ENCODE assay signal across 10 mouse cellular contexts in the genomic region with DNA sequence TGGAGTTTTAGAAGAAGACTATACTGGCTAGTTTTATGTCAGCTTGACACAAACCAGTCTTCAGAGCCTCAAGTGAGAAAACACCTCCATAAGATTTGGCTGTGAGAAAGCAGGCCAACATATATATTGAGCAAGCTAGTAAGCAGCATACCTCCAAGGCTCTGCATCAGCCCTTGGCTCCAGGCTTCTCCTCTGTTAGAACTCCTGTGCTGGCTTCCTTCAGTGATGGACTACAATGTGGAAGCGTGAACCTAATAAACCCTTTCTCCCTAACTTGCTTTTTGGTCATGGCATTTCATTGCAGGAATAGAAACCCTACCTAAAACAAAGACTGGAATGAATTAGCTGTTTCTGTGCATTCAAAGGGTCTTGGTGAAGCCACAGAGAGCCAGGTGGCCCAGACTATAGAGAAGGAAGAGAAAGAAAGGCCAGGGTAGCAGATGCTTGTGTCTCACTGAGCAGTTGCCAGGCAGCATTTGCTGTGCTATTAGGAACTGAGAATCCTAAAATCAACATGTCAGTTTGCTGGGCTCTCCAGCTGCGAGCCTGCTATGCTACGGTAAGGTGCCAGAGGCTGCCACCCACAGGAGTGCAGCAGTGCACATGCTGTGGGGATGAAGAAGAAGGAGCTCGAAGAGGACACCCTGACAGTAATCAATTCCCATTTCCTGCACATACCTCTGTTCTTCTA. TPM values are rescaled to one million over a fixed set of nuclear protein-coding genes. Genes with fewer than 3 reads are reported as not detected.
DNase-seq lines count a peak whose midpoint lies in the region; ATAC-seq and TF ChIP-seq lines count a peak whose summit lies in the region.
"Had no signal": no experiment of that assay in that cellular context is flagged by ENCODE, and none has a peak within 500 bp of the region (broad histone marks: within the 10 kb centered on the region; RNA-seq: fewer than 3 reads in every experiment).

No protein-coding gene starts in this region.

- H3K4me1 ChIP-seq in lung, embryonic 14.5 days (ENCODE audit: insufficient read depth) = no peaks in the 10 kb centered on the region
- H3K4me1 ChIP-seq in lung, postnatal 0 days (ENCODE audit: insufficient read depth, low read depth, low read length) = no peaks in the 10 kb centered on the region
- peaks cover 7% of the 10 kb centered on the region; the same call in 1 of the 2 replicates for H3K4me1 ChIP-seq in forebrain, embryonic 15.5 days
- H3K4me1 ChIP-seq in olfactory bulb, adult 2 months (ENCODE audit: control insufficient read depth, insufficient read depth, low read length) = 0 out of 2 replicates have a peak, but pooled peaks cover 3% of the 10 kb centered on the region

- H3K4me2 ChIP-seq in lung, embryonic 14.5 days = no peak overlapping the region
- H3K4me2 ChIP-seq in lung, postnatal 0 days (replicated peaks; ENCODE audit: low read depth, low read length) = no peak overlapping the region
- H3K4me2 ChIP-seq in forebrain, embryonic 15.5 days (replicated peaks) = no peak overlapping the region

- peak; percentile 20 for DNase-seq in lung, embryonic 14.5 days
- DNase-seq in lung, postnatal 0 days (ENCODE audit: low spot score) = no peak
- peak; percentile 41 to 42 for DNase-seq in layer of hippocampus, postnatal 14 days (ENCODE audit: low spot score in 2 of 2)
- no peak for DNase-seq in heart, postnatal 25 days (ENCODE audit: low spot score)
- DNase-seq: cerebellum, adult 9-10 months; heart, postnatal 4 days; lung, adult 18-20 months had no signal

- H3K36me3 ChIP-seq in lung, embryonic 14.5 days (ENCODE audit: insufficient read depth) = no peaks in the 10 kb centered on the region
- no peaks in the 10 kb centered on the region for H3K36me3 ChIP-seq in lung, postnatal 0 days (ENCODE audit: insufficient read depth, low read length)
- no peaks in the 10 kb centered on the region for H3K36me3 ChIP-seq in forebrain, embryonic 15.5 days

- H3K9ac ChIP-seq in lung, embryonic 14.5 days = no peak overlapping the region
- no peak overlapping the region for H3K9ac ChIP-seq in lung, postnatal 0 days (replicated peaks; ENCODE audit: low read depth)
- H3K9ac ChIP-seq in forebrain, embryonic 15.5 days (replicated peaks) = no peak overlapping the region

- H3K9me3 ChIP-seq in lung, embryonic 14.5 days (ENCODE audit: low read depth, low read length) = no peaks in the 10 kb centered on the region
- no peaks in the 10 kb centered on the region for H3K9me3 ChIP-seq in lung, postnatal 0 days (ENCODE audit: low read length)
- H3K9me3 ChIP-seq in forebrain, embryonic 15.5 days = no peaks in the 10 kb centered on the region

- TF ChIP-seq EP300 in lung, postnatal 0 days (IDR thresholded peaks at IDR 0.05) = no peak

- TF ChIP-seq POLR2A in olfactory bulb, adult 2 months (IDR thresholded peaks at IDR 0.05; ENCODE audit: insufficient read depth, low read depth, low read length) = no peak

- TF ChIP-seq CTCF in lung, embryonic 14.5 days (IDR thresholded peaks at IDR 0.05; ENCODE audit: low read depth) = no peak
- TF ChIP-seq CTCF in lung, postnatal 0 days (IDR thresholded peaks at IDR 0.05) = no peak
- TF ChIP-seq CTCF in olfactory bulb, adult 2 months (IDR thresholded peaks at IDR 0.05; ENCODE audit: insufficient read depth, low read depth, low read length) = no peak

- intact Hi-C loops in heart, postnatal 25 days (cut with DNase I) = loop anchor here (10.0 kb wide), 1 partner anchor 346 kb away; no protein-coding TSS in a partner anchor

- no peaks in the 10 kb centered on the region for H3K27me3 ChIP-seq in lung, embryonic 14.5 days (ENCODE audit: insufficient read depth, low read length)
- no peaks in the 10 kb centered on the region for H3K27me3 ChIP-seq in lung, postnatal 0 days (replicated peaks; ENCODE audit: insufficient read depth, low read length)
- H3K27me3 ChIP-seq in forebrain, embryonic 15.5 days = no peaks in the 10 kb centered on the region

- no peak overlapping the region for H3K4me3 ChIP-seq in lung, embryonic 14.5 days (ENCODE audit: low read depth, low read length)
- H3K4me3 ChIP-seq in lung, postnatal 0 days (ENCODE audit: low read depth, low read length) = no peak overlapping the region
- H3K4me3 ChIP-seq in forebrain, embryonic 15.5 days = no peak overlapping the region
- no peak overlapping the region for H3K4me3 ChIP-seq in olfactory bulb, adult 2 months (ENCODE audit: insufficient read depth, low read depth, low read length)

- WGBS in lung, embryonic 14.5 days = 45% methylated on average over 4 of the region's 4 CpGs
- WGBS in lung, postnatal 0 days = 63% methylated on average over 4 of the region's 4 CpGs
- 34% methylated on average over 4 of the region's 4 CpGs for WGBS in forebrain, embryonic 15.5 days
- 30% methylated on average over 4 of the region's 4 CpGs for WGBS in olfactory bulb, adult 2 months

- H3K27ac ChIP-seq in lung, embryonic 14.5 days (ENCODE audit: low read depth) = no peak overlapping the region
- H3K27ac ChIP-seq in lung, postnatal 0 days (ENCODE audit: low read length) = no peak overlapping the region
- peak overlapping the region; percentile 59 for H3K27ac ChIP-seq in forebrain, embryonic 15.5 days (replicated peaks)
- H3K27ac ChIP-seq in olfactory bulb, adult 2 months (ENCODE audit: insufficient read depth, low read depth, low read length) = peak overlapping the region; percentile 75

- ATAC-seq in lung, embryonic 14.5 days (ENCODE audit: insufficient read depth) = no peak
- no peak for ATAC-seq in lung, postnatal 0 days
- peak; percentile 80 for ATAC-seq in forebrain, embryonic 15.5 days (replicated peaks)
- ATAC-seq in activated CD4-positive, CD25-positive, alpha-beta regulatory T cell, adult 4 months = no peak

RNA-seq across cellular contexts. Expression of gene Fbxo48, which starts 9.9 kb away (rescaled TPM):
- 2.0 and 2.8 TPM in 2 replicates for polyA plus RNA-seq in lung, embryonic 14.5 days (2014; fragmentation: Nextera tagmentation; extraction: Ambion mirVana)
- 0.11 and 0.20 TPM in 2 replicates for polyA plus RNA-seq in lung, postnatal 0 days (2015; fragmentation: Nextera tagmentation; extraction: Ambion mirVana)
- polyA plus RNA-seq in forebrain, embryonic 15.5 days (2015; fragmentation: Nextera tagmentation; extraction: Ambion mirVana) = 0.98 and 1.1 TPM in 2 replicates
- total RNA-seq in layer of hippocampus, postnatal 14 days (2021) = 1 to 10 TPM in 1 of 2 experiments, under 1 TPM in 1; 0.57 to 1.3 TPM
- polyA plus RNA-seq in olfactory bulb, adult 2 months (2012; ENCODE audit: insufficient read depth, insufficient read length, low replicate concordance, missing spikeins) = not detected in 2 replicates
- total RNA-seq in heart, postnatal 25 days (2021) = under 1 TPM; 0.22 to 0.26 TPM
- polyA plus RNA-seq in activated CD4-positive, CD25-positive, alpha-beta regulatory T cell, adult 4 months (2017; shearing (Covaris generic)) = 1 to 10 TPM in 1 of 2 experiments, under 1 TPM in 1; 0.79 to 1.3 TPM

Comparison
In these comparisons a context has a peak if more than half of its experiments do, and no peak if none do; other contexts are left out.
1. DNase-seq: peak in lung, embryonic 14.5 days (single experiment) and layer of hippocampus, postnatal 14 days (2 of 2); none in lung, postnatal 0 days (single experiment) and heart, postnatal 25 days (single experiment).
2. H3K27ac ChIP-seq: peak in forebrain, embryonic 15.5 days (single experiment) and olfactory bulb, adult 2 months (single experiment); none in lung, embryonic 14.5 days (single experiment) and lung, postnatal 0 days (single experiment).